Mouse (Mus musculus) common myeloid progenitor, adult 5-6 weeks (primary cell): Measurements from ENCODE around the gene Chil3. TPM values are rescaled to one million over a fixed set of nuclear protein-coding genes. Genes with fewer than 3 reads are reported as not detected.

Experiments
- total RNA-seq: library from RNA; stranded (forward); fragments of 200-1000, 187-1606 nt; gene quantifications from 2 replicates; pipeline ENCODE4 v1.2.3, GENCODE M21; 2017

Gene Chil3
- total RNA-seq, 1 experiment from 2014 or later: 30.6 TPM

Other genes starting within 250 kb of the Chil3 start
- gene I830077J02Rik, start 234.9 kb downstream of the Chil3 start, total RNA-seq: 10.0 and 15.6 TPM in 2 replicates
- gene Wdr77, start 208.2 kb downstream of the Chil3 start, total RNA-seq: 37.1 and 50.5 TPM in 2 replicates
- gene Atp5f1, start 207.5 kb downstream of the Chil3 start, total RNA-seq: 452 and 491 TPM in 2 replicates
- 2.1 and 2.7 TPM in 2 replicates for gene Ovgp1, start 193.9 kb downstream of the Chil3 start, total RNA-seq
- not detected in 2 replicates for gene Pifo, start 152.9 kb downstream of the Chil3 start, total RNA-seq
- gene Chil5, start 134.8 kb downstream of the Chil3 start, total RNA-seq: not detected in 2 replicates
- not detected in 2 replicates for gene Chia1, start 54.3 kb downstream of the Chil3 start, total RNA-seq
- gene Chil4, start 51.9 kb upstream of the Chil3 start, total RNA-seq: not detected in 2 replicates
- not detected in 2 replicates for gene Chil6, start 238.6 kb upstream of the Chil3 start, total RNA-seq